Mouse (Mus musculus) cerebellum, adult 8-10 months (tissue): Measurements from ENCODE around the gene Olfr202.
"Not testable (repeated sequence)": the region's sequence is repeated elsewhere in the genome, so short reads cannot be mapped to it uniquely, and the experiment has no call there.

Experiments used
- DNase-seq: peaks from one replicate; pipeline ENCODE4 v3.0.0; 2022

Olfr202 gene

DNA sequence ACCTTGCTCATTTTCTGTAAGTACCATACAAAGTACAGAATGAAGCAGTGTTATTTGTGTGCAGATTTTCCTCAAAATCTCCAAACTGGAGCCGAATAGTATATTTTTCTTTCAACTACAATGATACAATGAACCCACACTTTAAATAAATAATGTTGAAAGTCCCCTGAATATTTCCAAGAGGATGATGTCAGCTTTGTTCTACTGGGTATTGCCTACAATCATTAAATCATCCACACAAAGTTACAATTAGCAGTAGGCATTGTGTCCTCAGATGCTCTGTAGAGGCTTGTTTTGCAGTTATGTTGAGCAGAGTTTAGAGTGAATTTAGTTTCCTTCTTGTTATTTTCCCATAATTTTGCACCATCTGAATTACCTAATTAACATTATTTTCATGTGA, at the start of gene Olfr202:
TSS of gene Olfr202 (minus strand) at position 101 of the 400 bp plus-strand sequence.
- DNase-seq: no peak

DNA sequence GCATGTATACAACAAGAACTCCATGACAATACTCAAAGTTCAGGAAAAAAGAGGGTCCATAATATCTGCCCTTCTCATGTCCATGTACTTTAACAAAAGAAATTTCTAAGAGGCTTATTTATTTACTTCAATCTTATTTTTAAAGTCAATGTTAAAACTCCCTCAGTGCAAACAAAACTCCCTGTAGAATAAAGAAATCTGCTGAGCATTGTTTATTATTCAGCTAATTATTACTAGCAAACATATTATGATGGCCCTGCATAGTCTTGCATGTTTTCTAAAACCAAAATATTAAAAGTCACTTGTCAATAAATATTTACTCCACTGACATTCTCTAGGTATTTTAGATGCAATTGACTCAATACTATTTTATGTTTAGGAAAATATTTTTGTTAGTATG, 44.4 kb upstream of the Olfr202 start, which contains the start of gene Olfr205:
TSS of gene Olfr205 (minus strand) at position 101 of the 400 bp plus-strand sequence.
- no peak for DNase-seq

DNA sequence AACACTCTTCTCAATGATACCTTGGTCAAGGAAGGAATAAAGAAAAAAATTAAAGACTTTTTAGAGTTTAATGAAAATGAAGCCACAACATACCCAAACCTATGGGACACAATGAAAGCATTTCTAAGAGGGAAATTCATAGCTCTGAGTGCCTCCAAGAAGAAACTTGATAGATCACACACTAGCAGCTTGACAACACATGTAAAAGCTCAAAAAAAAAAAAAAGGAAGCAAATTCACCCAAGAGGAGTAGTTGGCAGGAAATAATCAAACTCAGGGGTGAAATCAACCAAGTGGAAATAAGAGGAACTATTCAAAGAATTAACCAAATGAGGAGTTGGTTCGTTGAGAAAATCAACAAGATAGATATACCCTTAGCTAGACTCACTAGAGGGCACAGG, 36.7 kb upstream of the Olfr202 start:
- DNase-seq: not testable (repeated sequence)

GRCm38 (mm10) chr16:59318148-59318547, 31.6 kb upstream of the Olfr202 start, which contains the start of gene Olfr204:
Olfr204 (minus strand) TSS chr16:59318248.
- no peak for DNase-seq

GRCm38 (mm10) chr16:59298581-59298980, 12.0 kb upstream of the Olfr202 start, which contains the start of gene Olfr203:
Olfr203 (plus strand) TSS chr16:59298881.
- no peak for DNase-seq

DNA sequence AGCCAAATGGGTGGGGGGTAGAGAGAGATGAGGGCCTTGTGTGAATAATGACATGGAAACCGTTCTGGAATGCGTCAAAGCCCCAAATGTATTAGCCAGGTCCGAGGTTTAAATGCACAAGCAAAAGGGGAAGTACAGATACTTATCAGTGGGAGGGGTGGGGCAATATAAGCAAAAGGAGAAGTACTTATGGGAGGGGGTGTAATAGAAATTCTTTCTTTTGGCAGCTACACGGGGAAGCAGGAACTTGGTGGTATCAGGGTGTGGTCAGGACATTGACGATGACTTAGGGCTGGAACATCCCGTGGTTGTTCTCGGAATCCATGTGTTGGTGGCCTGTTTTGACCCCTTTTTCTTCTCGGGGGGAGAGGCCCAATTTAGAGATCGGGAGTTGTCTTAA, 983 bp upstream of the Olfr202 start:
- not testable (repeated sequence) for DNase-seq

- no peak for DNase-seq
These were observed 3.1 kb downstream of the Olfr202 start for GRCm38 (mm10) chr16:59283476-59283875.

- no peak for DNase-seq
These were observed 6.1 kb downstream of the Olfr202 start for GRCm38 (mm10) chr16:59280542-59280941.

DNA sequence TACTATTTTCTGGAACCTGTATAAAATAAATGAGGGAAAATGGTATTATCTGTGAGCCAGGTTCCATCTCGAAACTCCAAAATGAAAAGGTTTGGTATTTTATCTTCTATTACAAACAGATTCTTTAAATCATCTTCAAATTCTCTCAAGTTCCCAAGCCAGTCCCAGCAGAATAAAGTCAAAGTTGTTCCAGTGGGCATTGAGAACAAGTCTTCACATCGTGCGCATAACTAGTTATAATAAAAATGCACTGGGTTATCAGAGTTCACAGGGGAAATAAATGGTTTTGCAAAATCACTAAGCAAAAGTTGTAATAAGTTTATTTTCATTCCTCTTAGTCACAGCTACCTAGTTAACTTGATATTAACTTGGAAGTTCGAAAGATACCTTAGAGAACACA, 14.1 kb downstream of the Olfr202 start, which contains the start of gene Olfr201:
TSS of gene Olfr201 (minus strand) at position 101 of the 400 bp plus-strand sequence.
- DNase-seq: not testable (repeated sequence)

DNA sequence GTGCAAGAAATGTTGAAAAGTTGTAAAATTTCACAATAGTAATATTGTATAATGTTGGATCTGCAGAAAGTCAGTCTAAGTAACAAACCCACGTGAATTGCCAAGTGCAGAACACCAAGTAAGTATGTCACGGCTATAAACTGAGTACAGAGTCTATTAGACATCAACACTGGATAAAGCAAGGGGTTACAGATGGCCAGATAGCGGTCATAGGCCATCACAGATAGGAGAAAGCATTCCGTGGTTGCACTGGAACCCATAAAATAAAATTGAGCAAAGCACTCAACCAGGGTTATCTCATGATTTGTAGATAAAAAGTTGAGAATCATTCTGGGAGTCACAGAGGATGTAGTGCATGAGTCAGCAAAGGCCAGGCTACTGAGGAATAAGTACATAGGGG, 17.5 kb downstream of the Olfr202 start:
- DNase-seq: not testable (repeated sequence)

DNA sequence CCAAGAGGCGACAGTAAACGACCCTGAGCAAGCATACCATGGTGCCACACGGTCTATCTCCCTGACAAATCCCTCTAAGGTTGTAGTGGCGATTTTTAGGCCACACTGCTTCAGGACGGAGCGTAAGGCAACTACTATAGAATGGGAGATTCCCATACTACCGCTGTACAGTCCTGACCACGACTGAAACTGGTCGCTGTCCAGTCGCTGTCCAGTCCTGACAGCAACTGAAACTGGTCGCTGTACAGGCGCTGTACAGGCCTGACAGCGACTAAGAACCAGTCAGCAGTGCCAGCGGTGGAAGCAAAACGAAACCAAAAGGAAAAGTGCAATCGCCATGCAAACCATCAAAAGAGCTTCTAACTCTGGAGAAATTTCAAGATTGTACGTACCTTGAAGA, 36.9 kb downstream of the Olfr202 start:
- DNase-seq: no peak
